Mouse (Mus musculus): ENCODE results near the gene Cpsf2.

DNA sequence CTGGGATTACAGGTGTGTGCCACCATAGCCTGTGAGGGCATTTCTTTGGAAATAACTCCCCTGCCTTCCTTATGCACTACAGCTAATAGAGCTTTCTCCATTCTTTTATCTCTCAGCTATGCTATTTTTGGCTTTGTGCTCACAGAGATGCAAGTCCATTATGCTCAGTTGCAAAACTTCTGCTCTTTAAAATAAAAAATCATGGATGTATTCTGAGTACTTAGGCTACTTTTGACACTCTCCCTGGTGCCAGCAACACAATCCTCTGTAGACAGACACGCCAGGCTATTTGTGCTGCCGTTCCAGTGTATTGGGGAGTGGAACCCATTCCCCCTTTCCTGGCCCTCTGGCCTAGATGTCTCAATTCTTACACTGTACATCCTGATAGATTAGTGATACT, 64.1 kb downstream of the Cpsf2 start:
- TF ChIP-seq HCFC1 (IDR thresholded peaks at IDR 0.05; ENCODE audit: borderline replicate concordance, insufficient read depth, low read length) (no peak), CHD2 (IDR thresholded peaks at IDR 0.05; ENCODE audit: low read depth, low read length) (no peak), MAFK (IDR thresholded peaks at IDR 0.05; ENCODE audit: insufficient read depth, low read depth, low read length) (no peak)
